Mouse (Mus musculus): ENCODE measurements around the gene Klhl22.

DNA sequence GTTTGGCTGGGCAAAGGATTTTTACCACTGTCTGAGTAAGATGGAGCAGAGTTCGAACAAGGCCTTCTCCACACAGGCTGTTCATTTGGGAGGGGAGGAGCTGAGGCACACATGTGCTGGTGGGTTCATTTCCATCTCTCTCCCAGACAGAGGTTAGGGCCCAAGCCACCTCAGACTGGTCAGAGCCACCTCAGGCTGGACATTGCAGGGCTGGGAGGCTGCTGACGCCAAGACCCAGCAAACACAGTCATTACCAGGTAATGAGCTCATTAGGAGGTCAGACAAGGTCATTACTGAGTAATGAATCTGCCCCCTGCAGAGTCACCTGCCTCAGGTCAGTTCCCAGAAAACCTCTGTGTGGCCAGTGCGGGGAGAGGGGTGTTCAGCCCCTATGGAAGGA, 69.4 kb downstream of the Klhl22 start:
- no peak for TF ChIP-seq POLR2A (IDR thresholded peaks at IDR 0.05; ENCODE audit: extremely low read depth, insufficient read depth, low read length)
- no peak for TF ChIP-seq CTCF (IDR thresholded peaks at IDR 0.05; ENCODE audit: extremely low read depth, insufficient read depth, low read length)

All from cortical plate, adult 2 months (tissue).